Mouse (Mus musculus) lung, postnatal 0 days (tissue): Measurements from ENCODE around the gene Ppp2r3c.
"Not testable (repeated sequence)": the region's sequence is repeated elsewhere in the genome, so short reads cannot be mapped to it uniquely, and the experiment has no call there.

Experiments used
- CTCF ChIP-seq: IDR thresholded peaks from 2 replicates; pipeline ENCODE4 v1.5.1; 2016; ENCODE audit warnings: antibody characterized with exemption, mild to moderate bottlenecking
- EP300 ChIP-seq: IDR thresholded peaks from 2 replicates; pipeline ENCODE4 v1.6.1; 2016; ENCODE audit warnings: antibody characterized with exemption, mild to moderate bottlenecking, control low read depth

GRCm38 (mm10) chr12:55338490-55338889, 35.7 kb upstream of the Ppp2r3c start:
- not testable (repeated sequence) for TF ChIP-seq EP300, CTCF
